Mouse (Mus musculus) ES-E14 (cell line): ENCODE measurements around the gene Tmem191c. TPM values are rescaled to one million over a fixed set of nuclear protein-coding genes. Genes with fewer than 3 reads are reported as not detected.
A peak's percentile ranks its signal among the peaks of the same experiment; 100 is the strongest.

Source experiments
- DNase-seq: peaks from one replicate; pipeline ENCODE4 v3.0.0-alpha.2; 2013; ENCODE audit warnings: low read depth, low spot score
- H3K27ac ChIP-seq: 2 replicates; pipeline ENCODE4 v1.5.1; 2012; ENCODE audit warnings: low read depth, mild to moderate bottlenecking, low read length, moderate library complexity, mixed read lengths; ENCODE audit not compliant: poor library complexity, insufficient read depth, severe bottlenecking
- H3K36me3 ChIP-seq: 2 replicates; pipeline ENCODE4 v1.6.1; 2012; ENCODE audit warnings: mild to moderate bottlenecking, low read length, moderate library complexity, mixed read lengths; ENCODE audit not compliant: control insufficient read depth, poor library complexity, insufficient read depth, severe bottlenecking
- H3K4me1 ChIP-seq, 2 experiments: fragments of 150-350 bp in 1 of 2; sonication (generic) in 1 of 2; 2 replicates each; pipeline ENCODE4 v1.6.1; 2012; ENCODE audit warnings: low read length in 2 of 2, mild to moderate bottlenecking in 1 of 2, mixed read lengths in 1 of 2; ENCODE audit not compliant: control insufficient read depth in 2 of 2, insufficient read depth in 2 of 2, poor library complexity in 1 of 2
- H3K4me3 ChIP-seq, 2 experiments: fragments of 150-350 bp in 1 of 2; sonication (generic) in 1 of 2; 2 replicates each; pipeline ENCODE4 v1.5.1; 2012; ENCODE audit warnings: low read length in 2 of 2, low read depth in 1 of 2, mild to moderate bottlenecking in 1 of 2, mixed read lengths in 1 of 2; ENCODE audit not compliant: insufficient read depth in 1 of 2, poor library complexity in 1 of 2, severe bottlenecking in 1 of 2
- H3K9ac ChIP-seq: 2 replicates; pipeline ENCODE4 v1.6.1; 2012; ENCODE audit warnings: low read depth, mild to moderate bottlenecking, low read length, mixed read lengths; ENCODE audit not compliant: poor library complexity, insufficient read depth, severe bottlenecking
- H3K9me3 ChIP-seq: fragments of 150-350 bp; sonication (generic); 2 replicates; pipeline ENCODE4 v1.6.1; 2012; ENCODE audit warnings: low read depth, mild to moderate bottlenecking, low read length; ENCODE audit not compliant: control insufficient read depth, insufficient read depth
- CHD2 ChIP-seq: IDR thresholded peaks from 2 replicates; pipeline ENCODE4 v1.6.1; 2014; ENCODE audit warnings: mild to moderate bottlenecking, low read depth, low read length, inconsistent platforms
- HCFC1 ChIP-seq: IDR thresholded peaks from 2 replicates; pipeline ENCODE4 v1.6.1; 2012; ENCODE audit warnings: low read length, inconsistent platforms, borderline replicate concordance; ENCODE audit not compliant: insufficient read depth
- MAFK ChIP-seq: IDR thresholded peaks from 2 replicates; pipeline ENCODE4 v1.6.1; 2014; ENCODE audit warnings: mild to moderate bottlenecking, low read depth, low read length, inconsistent platforms; ENCODE audit not compliant: insufficient read depth
- ZC3H11A ChIP-seq: IDR thresholded peaks from 2 replicates; pipeline ENCODE4 v1.6.1; 2012; ENCODE audit warnings: low read depth, mild to moderate bottlenecking, inconsistent platforms, low read length, borderline replicate concordance
- ZNF384 ChIP-seq: IDR thresholded peaks from 2 replicates; pipeline ENCODE4 v1.6.1; 2012; ENCODE audit warnings: low read depth, low read length, inconsistent platforms
- in situ Hi-C, 2 experiments: fragments of 600-800 bp; cut with MboI; formaldehyde crosslinking; loops; one replicate each; pipeline ENCODE4 v1.15.1; 2025; ENCODE audit warnings: low sequenced_read_pairs in 2 of 2, inconsistent platforms in 1 of 2; ENCODE audit not compliant: unreplicated experiment in 2 of 2
- total RNA-seq: library from RNA; depleted of rRNA; stranded (reverse); fragments of 300-350 nt; gene quantifications from 2 replicates; pipeline ENCODE4 v1.2.3, GENCODE M21; 2012

Tmem191c gene
- total RNA-seq, 1 experiment: 45.1 TPM

GRCm38 (mm10) chr16:17239409-17239808, 36.5 kb upstream of the Tmem191c start:
- Histone ChIP-seq H3K27ac (no peak overlapping the region), H3K9me3 (no peaks in the 10 kb centered on the region), H3K4me1 (peaks cover 16 to 49% of the 10 kb centered on the region in 2 experiments), H3K9ac (no peak overlapping the region), H3K4me3 (no peak overlapping the region), H3K36me3 (peaks cover 4% of the 10 kb centered on the region; the same call in 1 of the 2 replicates)
- in situ Hi-C loops: no loop called here
- DNase-seq: no peak
- TF ChIP-seq MAFK: no peak
- TF ChIP-seq ZNF384: no peak
- no peak for TF ChIP-seq CHD2
- no peak for TF ChIP-seq HCFC1
- no peak for TF ChIP-seq ZC3H11A

DNA sequence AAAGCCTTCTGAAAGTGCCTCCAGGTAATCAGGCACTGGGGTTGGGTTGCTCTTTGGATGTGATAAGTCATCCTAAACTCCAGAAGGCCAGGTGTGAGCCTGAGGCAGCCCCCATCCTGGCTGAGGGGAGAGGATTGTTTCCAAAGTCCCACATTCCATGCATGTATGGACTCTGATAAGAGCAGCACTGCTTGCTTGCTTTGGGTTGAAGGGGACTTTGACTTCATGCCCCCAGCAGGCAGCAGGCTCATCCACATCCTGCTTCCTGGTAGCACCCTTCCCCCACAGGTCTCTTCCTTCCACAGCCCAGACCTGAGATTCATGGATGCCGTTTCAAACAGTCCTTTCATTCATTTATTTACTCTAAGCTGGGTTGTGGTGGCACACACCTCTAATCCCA, 32.1 kb upstream of the Tmem191c start:
- TF ChIP-seq ZNF384: no peak
- TF ChIP-seq HCFC1: no peak
- no peak for TF ChIP-seq CHD2
- no peak for TF ChIP-seq MAFK
- no peak for TF ChIP-seq ZC3H11A
- in situ Hi-C loops: no loop called here
- peak overlapping the region; percentile 46; the same call in 1 of the 2 replicates for H3K9ac ChIP-seq
- no peaks in the 10 kb centered on the region for H3K36me3 ChIP-seq
- H3K27ac ChIP-seq: peak overlapping the region; percentile 89
- no peaks in the 10 kb centered on the region for H3K9me3 ChIP-seq
- no peak for DNase-seq
- peaks cover 30 to 43% of the 10 kb centered on the region in 2 experiments for H3K4me1 ChIP-seq
- H3K4me3 ChIP-seq: peak overlapping the region in 1 of 2 experiments; percentile 18; a peak in 1 of 4 replicates

GRCm38 (mm10) chr16:17244996-17245395, 30.9 kb upstream of the Tmem191c start:
- no peak for DNase-seq
- Histone ChIP-seq H3K36me3 (no peaks in the 10 kb centered on the region), H3K9me3 (no peaks in the 10 kb centered on the region), H3K27ac (peak overlapping the region; percentile 90), H3K9ac (peak overlapping the region; percentile 14; the same call in 1 of the 2 replicates), H3K4me1 (peaks cover 35 to 44% of the 10 kb centered on the region in 2 experiments), H3K4me3 (peak overlapping the region in 1 of 2 experiments; percentile 11; a peak in 1 of 4 replicates)
- TF ChIP-seq HCFC1 (no peak), ZNF384 (no peak), CHD2 (no peak), ZC3H11A (no peak), MAFK (no peak)
- in situ Hi-C loops: no loop called here

DNA sequence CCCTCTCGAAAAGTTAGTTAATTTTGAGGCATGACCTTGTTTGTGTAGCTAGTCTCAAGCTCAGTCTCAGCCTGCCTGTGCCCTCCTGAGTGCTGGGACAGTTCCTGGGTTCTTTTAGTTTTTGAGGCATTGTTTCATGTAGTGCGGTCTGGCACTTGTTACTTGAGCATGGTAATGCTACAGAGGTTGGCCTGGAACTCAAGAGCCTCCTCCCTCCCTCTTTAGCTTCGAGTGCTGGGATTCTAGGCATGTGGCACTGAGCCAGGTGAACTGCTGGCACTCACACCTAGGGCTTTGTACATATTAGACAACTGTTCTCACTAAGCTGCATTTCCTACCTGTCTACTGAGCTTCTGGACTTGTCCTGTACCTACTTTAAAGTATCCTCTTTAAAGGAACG, 28.1 kb upstream of the Tmem191c start:
- no peak overlapping the region for H3K4me3 ChIP-seq
- TF ChIP-seq ZNF384: no peak
- TF ChIP-seq HCFC1: no peak
- TF ChIP-seq CHD2: no peak
- TF ChIP-seq MAFK: no peak
- TF ChIP-seq ZC3H11A: no peak
- in situ Hi-C loops: no loop called here
- H3K36me3 ChIP-seq: no peaks in the 10 kb centered on the region
- DNase-seq: no peak
- H3K9me3 ChIP-seq: no peaks in the 10 kb centered on the region
- peaks cover 39 to 56% of the 10 kb centered on the region in 2 experiments for H3K4me1 ChIP-seq
- H3K9ac ChIP-seq: no peak overlapping the region; the same call in 1 of the 2 replicates
- no peak overlapping the region for H3K27ac ChIP-seq
